Mouse (Mus musculus) hindbrain, postnatal 0 days (tissue): Measurements from ENCODE around the gene Ptrhd1. TPM values are rescaled to one million over a fixed set of nuclear protein-coding genes. Genes with fewer than 3 reads are reported as not detected.

ENCODE experiments used
- ATAC-seq: fragments of 200-750 bp; cut with Nextera tagmentation; 2 replicates; pipeline ENCODE4 v1.8.0; 2017; ENCODE audit warnings: mild to moderate bottlenecking, moderate TSS enrichment, moderate library complexity
- DNase-seq: peaks from one replicate; pipeline ENCODE4 v3.0.0-alpha.2; 2015; ENCODE audit warnings: low spot score
- H3K27ac ChIP-seq: fragments of 300-500 bp; sonication (generic); 2 replicates; pipeline ENCODE4 v1.5.1; 2014; ENCODE audit warnings: mild to moderate bottlenecking
- H3K27me3 ChIP-seq: fragments of 300-500 bp; sonication (generic); 2 replicates; pipeline ENCODE4 v1.6.1; 2014; ENCODE audit warnings: low read length, mixed read lengths; ENCODE audit not compliant: insufficient read depth
- H3K36me3 ChIP-seq: fragments of 300-500 bp; sonication (generic); 2 replicates; pipeline ENCODE4 v1.6.1; 2014; ENCODE audit warnings: low read length, mixed read lengths; ENCODE audit not compliant: insufficient read depth
- H3K4me1 ChIP-seq: fragments of 300-500 bp; sonication (generic); 2 replicates; pipeline ENCODE4 v1.6.1; 2014; ENCODE audit warnings: antibody characterized with exemption, low read length, mixed read lengths; ENCODE audit not compliant: insufficient read depth
- H3K4me2 ChIP-seq: fragments of 300-500 bp; sonication (generic); 2 replicates; pipeline ENCODE4 v1.6.1; 2014; ENCODE audit warnings: low read depth, mild to moderate bottlenecking, low read length, moderate library complexity, mixed read lengths
- H3K4me3 ChIP-seq: fragments of 300-500 bp; sonication (generic); 2 replicates; pipeline ENCODE4 v1.5.1; 2014; ENCODE audit warnings: low read length
- H3K9ac ChIP-seq: fragments of 300-500 bp; sonication (generic); replicated peaks from 2 replicates; pipeline ENCODE4 v1.6.1; 2014; ENCODE audit warnings: mild to moderate bottlenecking, low read length, moderate library complexity, mixed read lengths
- H3K9me3 ChIP-seq: fragments of 300-500 bp; sonication (generic); 2 replicates; pipeline ENCODE4 v1.6.1; 2016; ENCODE audit warnings: low read length, mixed read lengths
- CTCF ChIP-seq: IDR thresholded peaks from 2 replicates; pipeline ENCODE4 v1.5.1; 2016; ENCODE audit warnings: antibody characterized with exemption, control low read depth, low read depth
- WGBS: fragments of 180-500 bp; shearing (Covaris S2); extraction: QIAGEN DNeasy Blood & Tissue Kit; methylation state at CpG from one replicate; pipeline ENCODE4 v1.1.7; 2014; 5-methylcytosine and 5-hydroxymethylcytosine counted together
- polyA plus RNA-seq: library from polyadenylated mRNA; unstranded; fragments of >200 nt; fragmentation: Nextera tagmentation; extraction: Ambion mirVana; gene quantifications from 2 replicates; pipeline ENCODE4 v1.2.1, GENCODE M21; 2015
- total RNA-seq: library from RNA; depleted of rRNA; stranded (reverse); fragments of >200 nt; gene quantifications from 2 replicates; pipeline ENCODE4 v1.2.3, GENCODE M21; 2014

Ptrhd1 gene
- total and polyA plus RNA-seq, 2 experiments from 2014 or later: 5.5 to 8.9 TPM

GRCm38 (mm10) chr12:4194643-4195042 is 39.2 kb upstream of the Ptrhd1 start:
- ATAC-seq: no peak

GRCm38 (mm10) chr12:4198702-4199101 is 35.1 kb upstream of the Ptrhd1 start:
- TF ChIP-seq CTCF: no peak
- no peaks in the 10 kb centered on the region for H3K9me3 ChIP-seq
- WGBS: 90% methylated on average over 4 of the region's 4 CpGs
- ATAC-seq: no peak
- H3K4me2 ChIP-seq: no peak overlapping the region
- no peak overlapping the region for H3K27ac ChIP-seq
- H3K36me3 ChIP-seq: peaks cover 5% of the 10 kb centered on the region; the same call in 1 of the 2 replicates
- H3K9ac ChIP-seq: no peak overlapping the region
- H3K4me1 ChIP-seq: no peaks in the 10 kb centered on the region
- no peak overlapping the region for H3K4me3 ChIP-seq
- H3K27me3 ChIP-seq: no peaks in the 10 kb centered on the region
- no peak for DNase-seq

More at GRCm38 (mm10) chr12:4194643-4195042, 39.2 kb upstream of the Ptrhd1 start:
- no peak overlapping the region for H3K4me3 ChIP-seq
- H3K9me3 ChIP-seq: no peaks in the 10 kb centered on the region
- no peak overlapping the region for H3K27ac ChIP-seq
- H3K27me3 ChIP-seq: no peaks in the 10 kb centered on the region
- no peak overlapping the region for H3K4me2 ChIP-seq
- no peak overlapping the region for H3K9ac ChIP-seq
- DNase-seq: no peak
- TF ChIP-seq CTCF: no peak
- no peaks in the 10 kb centered on the region for H3K36me3 ChIP-seq
- no peaks in the 10 kb centered on the region for H3K4me1 ChIP-seq
- 79% methylated on average over 14 of the region's 14 CpGs for WGBS

- ATAC-seq (no peak), DNase-seq (no peak)
- no peaks in the 10 kb centered on the region for H3K27me3 ChIP-seq
- 91% methylated on average over 11 of the region's 11 CpGs for WGBS
- no peaks in the 10 kb centered on the region for H3K4me1 ChIP-seq
- H3K4me2 ChIP-seq: no peak overlapping the region
- no peak for TF ChIP-seq CTCF
- H3K9ac ChIP-seq: no peak overlapping the region
- H3K27ac ChIP-seq: no peak overlapping the region
- H3K4me3 ChIP-seq: no peak overlapping the region
- no peaks in the 10 kb centered on the region for H3K9me3 ChIP-seq
- H3K36me3 ChIP-seq: peaks cover 9% of the 10 kb centered on the region; the same call in 1 of the 2 replicates
Measured at GRCm38 (mm10) chr12:4199271-4199670, 34.6 kb upstream of the Ptrhd1 start.

GRCm38 (mm10) chr12:4201454-4202200 is 32.2 kb upstream of the Ptrhd1 start:
- Histone ChIP-seq H3K9me3 (no peaks in the 10 kb centered on the region), H3K4me3 (no peak overlapping the region), H3K9ac (no peak overlapping the region), H3K4me2 (no peak overlapping the region), H3K27ac (no peak overlapping the region), H3K36me3 (peaks cover 12% of the 10 kb centered on the region; the same call in 1 of the 2 replicates), H3K27me3 (no peaks in the 10 kb centered on the region), H3K4me1 (no peaks in the 10 kb centered on the region)
- ATAC-seq (0 out of 2 replicates have a peak, but pooled peaks have one; percentile 19), DNase-seq (peak; percentile 28)
- no peak for TF ChIP-seq CTCF
- 70% methylated on average over 13 of the region's 13 CpGs for WGBS

GRCm38 (mm10) chr12:4202206-4202605 is 31.6 kb upstream of the Ptrhd1 start:
- no peaks in the 10 kb centered on the region for H3K4me1 ChIP-seq
- H3K4me3 ChIP-seq: no peak overlapping the region
- no peaks in the 10 kb centered on the region for H3K9me3 ChIP-seq
- H3K4me2 ChIP-seq: no peak overlapping the region
- no peak overlapping the region for H3K9ac ChIP-seq
- no peak overlapping the region for H3K27ac ChIP-seq
- H3K36me3 ChIP-seq: peaks cover 12% of the 10 kb centered on the region; the same call in 1 of the 2 replicates
- H3K27me3 ChIP-seq: no peaks in the 10 kb centered on the region
- no peak for DNase-seq
- no peak for ATAC-seq
- no peak for TF ChIP-seq CTCF
- WGBS: 88% methylated on average over 4 of the region's 4 CpGs

GRCm38 (mm10) chr12:4206106-4206505 is 27.7 kb upstream of the Ptrhd1 start:
- Histone ChIP-seq H3K36me3 (peaks cover 28% of the 10 kb centered on the region; the same call in 1 of the 2 replicates), H3K4me1 (no peaks in the 10 kb centered on the region), H3K9me3 (no peaks in the 10 kb centered on the region), H3K27me3 (no peaks in the 10 kb centered on the region), H3K4me2 (no peak overlapping the region), H3K27ac (no peak overlapping the region), H3K4me3 (no peak overlapping the region), H3K9ac (no peak overlapping the region)
- DNase-seq: no peak
- 93% methylated on average over 11 of the region's 11 CpGs for WGBS
- no peak for TF ChIP-seq CTCF
- no peak for ATAC-seq
